Mouse (Mus musculus) regulatory T cell (primary cell): ENCODE measurements around the gene Arfip1.
"Not testable (repeated sequence)": the region's sequence is repeated elsewhere in the genome, so short reads cannot be mapped to it uniquely, and the experiment has no call there.

Experiments
- in situ Hi-C: fragments of 300-600 bp; cut with MboI, MseI; formaldehyde crosslinking; loops from one replicate; pipeline ENCODE4 v1.15.1; 2025; ENCODE audit warnings: high pct_unique_total_duplicates

Arfip1 gene

GRCm38 (mm10) chr3:84580716-84581115 is 1.7 kb downstream of the Arfip1 start:
- in situ Hi-C loops = no loop called here

- in situ Hi-C loops = loop anchor here (5.0 kb wide), 1 partner anchor 87 kb away; no protein-coding TSS in a partner anchor
Measured at GRCm38 (mm10) chr3:84570501-84570900, 11.9 kb downstream of the Arfip1 start.

- in situ Hi-C loops = no loop called here
Measured at GRCm38 (mm10) chr3:84569587-84569986, 12.8 kb downstream of the Arfip1 start.

GRCm38 (mm10) chr3:84568540-84568939 is 13.9 kb downstream of the Arfip1 start:
- in situ Hi-C loops = no loop called here

- in situ Hi-C loops = no loop called here
Measured at GRCm38 (mm10) chr3:84563415-84563814, 19.0 kb downstream of the Arfip1 start.

GRCm38 (mm10) chr3:84562911-84563310 is 19.5 kb downstream of the Arfip1 start:
- in situ Hi-C loops = not testable (repeated sequence)

- in situ Hi-C loops = no loop called here
Measured at GRCm38 (mm10) chr3:84558301-84558700, 24.1 kb downstream of the Arfip1 start.

GRCm38 (mm10) chr3:84555780-84556179 is 26.6 kb downstream of the Arfip1 start:
- in situ Hi-C loops = no loop called here

GRCm38 (mm10) chr3:84547177-84547576 is 35.2 kb downstream of the Arfip1 start:
- in situ Hi-C loops = loop anchor here (10.0 kb wide), 1 partner anchor 362 kb away; no protein-coding TSS in a partner anchor

GRCm38 (mm10) chr3:84542450-84542849 is 40.0 kb downstream of the Arfip1 start:
- in situ Hi-C loops = loop anchor here (5.0 to 10.0 kb wide), 2 partner anchors 190 to 358 kb away; no protein-coding TSS in a partner anchor

GRCm38 (mm10) chr3:84541881-84542280 is 40.5 kb downstream of the Arfip1 start:
- in situ Hi-C loops = loop anchor here (5.0 to 10.0 kb wide), 2 partner anchors 190 to 357 kb away; no protein-coding TSS in a partner anchor

GRCm38 (mm10) chr3:84540640-84541039 is 41.8 kb downstream of the Arfip1 start:
- in situ Hi-C loops = loop anchor here (5.0 to 10.0 kb wide), 2 partner anchors 188 to 356 kb away; no protein-coding TSS in a partner anchor

GRCm38 (mm10) chr3:84536987-84537386 is 45.4 kb downstream of the Arfip1 start:
- in situ Hi-C loops = no loop called here

- in situ Hi-C loops = no loop called here
Measured at GRCm38 (mm10) chr3:84533227-84533626, 49.2 kb downstream of the Arfip1 start.

- in situ Hi-C loops = no loop called here
Measured at GRCm38 (mm10) chr3:84529021-84529420, 53.4 kb downstream of the Arfip1 start.

GRCm38 (mm10) chr3:84524952-84525351 is 57.5 kb downstream of the Arfip1 start:
- in situ Hi-C loops = no loop called here

- in situ Hi-C loops = no loop called here
Measured at GRCm38 (mm10) chr3:84516163-84516562, 66.3 kb downstream of the Arfip1 start.

- in situ Hi-C loops = no loop called here
Measured at GRCm38 (mm10) chr3:84512774-84513515, 69.5 kb downstream of the Arfip1 start.

GRCm38 (mm10) chr3:84505193-84505592 is 77.2 kb downstream of the Arfip1 start:
- in situ Hi-C loops = no loop called here

- in situ Hi-C loops = no loop called here
Measured at GRCm38 (mm10) chr3:84504291-84504690, 78.1 kb downstream of the Arfip1 start.

GRCm38 (mm10) chr3:84502101-84502500 is 80.3 kb downstream of the Arfip1 start:
- in situ Hi-C loops = no loop called here

- in situ Hi-C loops = no loop called here
Measured at GRCm38 (mm10) chr3:84500491-84500890, 81.9 kb downstream of the Arfip1 start.

- in situ Hi-C loops = no loop called here
Measured at GRCm38 (mm10) chr3:84497718-84498117, 84.7 kb downstream of the Arfip1 start.
